Mouse (Mus musculus) thymus, postnatal 25 days (tissue): ENCODE data around the gene Tmem199.

Experiments
- DNase-seq: peaks from one replicate; pipeline ENCODE4 v3.0.0; 2022

Tmem199 gene

GRCm38 (mm10) chr11:78471326-78472103 is 40.5 kb downstream of the Tmem199 start:
- DNase-seq = no peak

- DNase-seq = no peak
These were observed 44.0 kb downstream of the Tmem199 start for GRCm38 (mm10) chr11:78467932-78468331.

- DNase-seq = no peak
These were observed 44.5 kb downstream of the Tmem199 start for GRCm38 (mm10) chr11:78467515-78467914.

GRCm38 (mm10) chr11:78466242-78466912 is 45.6 kb downstream of the Tmem199 start:
- no peak for DNase-seq

- DNase-seq = peak; percentile 72
These were observed 46.3 kb downstream of the Tmem199 start, which contains the start of gene Slc46a1 for GRCm38 (mm10) chr11:78465568-78466180. Gene Slc46a1, plus strand, starts transcription at chr11:78465697.

GRCm38 (mm10) chr11:78465116-78465515 is 46.9 kb downstream of the Tmem199 start:
- DNase-seq = no peak

GRCm38 (mm10) chr11:78463286-78464036 is 48.5 kb downstream of the Tmem199 start:
- DNase-seq = no peak

- DNase-seq = no peak
These were observed 49.3 kb downstream of the Tmem199 start for GRCm38 (mm10) chr11:78462669-78463068.

- DNase-seq = no peak
These were observed 50.1 kb downstream of the Tmem199 start for GRCm38 (mm10) chr11:78461894-78462293.

- DNase-seq = no peak
These were observed 53.2 kb downstream of the Tmem199 start for GRCm38 (mm10) chr11:78458740-78459139.
